Mouse (Mus musculus): ENCODE data around the gene Zfp973.
"Not testable (repeated sequence)": the region's sequence is repeated elsewhere in the genome, so short reads cannot be mapped to it uniquely, and the experiment has no call there.

The Zfp973 gene

DNA sequence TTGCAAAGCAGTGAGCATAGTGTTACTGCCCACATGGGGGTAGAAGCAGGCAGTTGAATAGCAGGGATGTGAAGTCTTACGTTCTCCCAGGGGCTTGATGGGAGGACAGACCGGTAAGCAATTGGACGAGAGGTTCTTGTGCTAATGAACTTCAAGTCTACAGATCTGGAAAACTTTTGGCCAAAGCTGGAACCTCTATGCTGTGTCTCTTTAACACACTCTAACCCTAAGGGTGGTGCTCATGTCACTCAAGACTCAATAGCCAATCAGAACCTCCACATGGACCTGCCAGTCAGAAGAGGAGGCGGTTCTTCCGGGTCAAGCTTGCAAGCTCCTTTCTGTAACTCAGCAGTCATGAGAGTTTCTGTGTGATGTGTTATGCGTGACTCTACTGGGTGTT lies at the start of gene Zfp973:
TSS of gene Zfp973 (plus strand) at position 301 of the 400 bp plus-strand sequence.
- not testable (repeated sequence) for DNase-seq (ENCODE audit: low spot score in 2 of 2)

- DNase-seq (ENCODE audit: low spot score in 2 of 2): not testable (repeated sequence)
Observed at GRCm38 (mm10) chr2:176636244-176636643, 34.1 kb upstream of the Zfp973 start, which contains the start of gene Gm14308. Gm14308 (minus strand) TSS chr2:176636344.

DNA sequence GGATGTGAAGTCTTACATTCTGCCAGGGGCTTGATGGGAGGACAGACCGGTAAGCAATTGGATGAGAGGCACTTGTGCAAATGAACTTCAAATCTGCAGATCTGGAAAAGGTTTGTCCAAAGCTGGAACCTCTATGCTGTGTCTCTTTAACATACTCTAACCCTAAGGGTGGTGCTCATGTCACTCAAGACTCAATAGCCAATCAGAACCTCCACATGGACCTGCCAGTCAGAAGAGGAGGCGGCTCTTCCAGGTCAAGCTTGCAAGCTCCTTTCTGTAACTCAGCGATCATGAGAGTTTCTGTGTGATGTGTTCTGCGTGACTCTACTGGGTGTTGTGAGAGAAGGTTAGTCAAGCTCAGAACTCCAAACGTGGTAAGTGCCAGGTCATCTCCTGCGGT lies 37.7 kb downstream of the Zfp973 start, which contains the start of gene Gm14305:
TSS of gene Gm14305 (plus strand) at position 278 of the 400 bp plus-strand sequence.
- DNase-seq (ENCODE audit: low spot score in 2 of 2): peak; percentile 0 to 1
